Mouse (Mus musculus) heart, adult 11 months (tissue): ENCODE measurements around the gene Nudt8.
"Not testable (repeated sequence)": the region's sequence is repeated elsewhere in the genome, so short reads cannot be mapped to it uniquely, and the experiment has no call there.

Experiments
- DNase-seq: peaks from one replicate; pipeline ENCODE4 v3.0.0; 2022

Gene Nudt8

DNA sequence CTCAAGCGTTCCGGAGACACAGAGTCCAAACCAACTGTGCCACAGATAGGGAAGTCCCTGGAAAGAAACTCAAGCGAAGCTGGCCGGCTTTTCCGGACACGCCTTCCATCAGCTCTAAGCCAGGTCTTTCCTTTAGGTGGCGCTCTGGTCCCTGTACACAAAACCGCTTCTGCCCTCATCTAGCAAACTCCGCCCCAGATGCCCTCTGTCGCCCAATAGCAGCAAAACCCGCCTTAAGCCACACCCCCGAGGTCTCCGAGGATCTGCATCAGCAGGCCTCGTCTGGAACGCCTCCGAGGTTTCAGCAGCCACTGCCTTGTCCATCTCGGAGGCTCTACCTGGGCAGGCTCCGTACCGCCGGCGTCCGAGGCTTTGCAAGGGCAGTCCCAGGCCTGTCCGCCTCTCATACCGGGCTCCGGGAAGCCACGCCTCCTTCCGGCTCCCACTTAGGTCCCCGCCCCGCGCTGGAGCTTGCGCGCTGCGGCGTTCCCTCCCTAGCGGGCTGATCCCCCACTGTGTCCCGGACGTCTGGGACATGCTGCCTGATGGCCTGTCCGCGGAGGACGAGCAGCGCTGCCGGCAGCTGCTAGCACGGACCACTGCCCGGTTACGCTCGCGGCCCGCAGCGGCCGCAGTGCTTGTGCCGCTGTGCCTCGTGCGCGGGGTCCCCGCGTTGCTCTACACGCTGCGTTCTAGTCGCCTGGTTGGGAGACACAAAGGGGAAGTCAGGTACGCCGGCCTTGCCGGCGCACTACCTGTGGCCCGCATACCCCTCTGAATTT is at the start of gene Nudt8, which contains the start of gene Gm49405:
TSS of gene Nudt8 (plus strand) at position 462 of the 782 bp plus-strand sequence.
TSS of gene Gm49405 (plus strand) at position 508 of the 782 bp plus-strand sequence.
- DNase-seq: peak; percentile 100

DNA sequence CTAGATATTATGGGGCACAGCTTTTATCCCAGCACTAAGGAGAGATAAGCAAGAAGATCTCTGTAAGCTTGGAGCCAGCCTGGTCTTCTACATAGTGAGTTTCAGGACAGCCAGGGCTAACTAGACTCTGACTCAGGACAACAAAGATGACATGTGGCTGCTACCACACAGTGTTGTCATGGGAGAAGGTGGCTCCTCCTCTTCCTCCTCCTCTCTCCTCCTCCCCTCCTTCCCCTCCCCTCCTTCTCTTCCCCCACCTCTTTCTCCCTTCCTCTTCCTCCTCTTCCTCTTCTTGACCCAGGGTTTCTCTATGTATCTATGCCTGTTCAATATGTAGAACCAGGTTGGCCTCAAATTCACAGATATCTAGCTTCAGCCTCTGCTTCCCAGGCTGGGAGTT is 48.9 kb upstream of the Nudt8 start:
- no peak for DNase-seq

DNA sequence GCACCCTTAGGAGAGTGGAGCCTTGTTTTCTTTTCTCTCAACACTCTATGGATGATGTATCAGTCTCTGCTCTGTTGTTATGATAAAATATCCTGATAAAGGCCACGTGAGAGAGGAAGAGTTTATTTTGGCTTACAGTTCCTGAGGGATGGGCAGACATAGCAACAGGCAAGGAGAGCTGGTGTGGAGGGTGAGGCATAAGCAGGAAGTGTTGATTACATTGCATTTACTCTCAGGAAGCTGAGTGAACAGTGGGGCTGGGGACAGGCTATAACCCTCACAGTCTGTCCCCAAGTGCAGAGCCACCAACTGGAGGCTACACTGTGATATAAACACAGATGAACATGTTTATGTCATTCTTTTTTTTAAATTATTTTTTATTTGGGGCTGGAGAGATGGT is 48.3 kb upstream of the Nudt8 start:
- no peak for DNase-seq

GRCm38 (mm10) chr19:3955033-3955432 is 45.3 kb upstream of the Nudt8 start:
- DNase-seq: no peak

GRCm38 (mm10) chr19:3955804-3956203 is 44.6 kb upstream of the Nudt8 start:
- DNase-seq: no peak

DNA sequence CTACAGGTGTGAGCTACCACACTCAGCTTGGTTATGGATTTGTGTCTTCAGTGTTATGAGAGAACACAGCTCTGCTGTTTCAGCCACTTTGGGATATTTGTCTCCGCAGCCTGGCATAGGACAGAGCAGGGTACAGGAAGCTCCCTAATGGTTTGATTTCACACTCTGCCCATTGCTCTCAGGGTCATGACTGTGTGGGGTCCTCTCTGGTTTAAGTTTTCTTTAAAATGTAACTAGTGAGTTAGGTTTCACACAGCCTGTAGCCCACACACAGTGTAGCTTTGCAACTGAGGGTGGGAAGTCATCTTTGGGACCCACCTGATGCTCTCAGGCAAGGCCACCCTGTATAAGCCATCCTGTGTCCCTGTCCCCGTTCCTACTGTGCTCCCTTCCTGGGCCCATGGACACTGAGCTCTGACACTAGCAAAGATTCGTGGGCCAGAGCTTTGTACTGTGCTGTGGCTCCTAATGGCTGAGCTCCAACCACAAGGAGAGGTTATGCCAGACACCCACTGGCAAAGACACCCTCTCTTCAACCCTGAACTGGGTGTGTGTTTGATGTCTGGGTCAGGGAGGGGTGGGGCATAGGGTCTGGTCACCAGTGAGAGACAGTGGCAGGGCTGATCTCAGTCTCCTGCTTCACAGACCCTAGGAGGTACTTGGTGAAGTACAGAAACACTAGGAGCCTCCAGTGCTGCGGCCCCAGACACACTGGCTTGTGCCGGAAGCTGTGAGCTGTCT is 42.9 kb upstream of the Nudt8 start:
- DNase-seq: not testable (repeated sequence)

DNA sequence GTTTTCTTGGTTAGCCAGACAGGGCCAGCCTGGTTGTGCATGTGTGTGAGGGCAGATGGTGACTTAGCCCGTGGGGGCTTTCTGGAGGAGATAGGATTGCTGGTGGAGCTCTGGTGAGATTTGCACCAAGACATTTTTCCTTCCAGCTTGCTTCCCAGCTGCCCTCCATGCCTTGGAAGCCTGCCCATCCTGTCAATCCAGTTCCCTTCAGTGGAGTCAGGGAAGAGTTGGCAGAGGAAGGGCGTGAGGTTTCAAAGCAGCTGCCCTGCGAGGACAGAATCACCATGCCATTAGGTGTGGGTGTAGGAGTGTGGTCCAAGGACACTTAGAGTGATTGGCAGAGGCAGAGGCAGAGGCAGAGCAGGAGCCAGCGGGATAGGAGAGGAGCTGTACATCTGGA is 41.9 kb upstream of the Nudt8 start, which contains the start of gene Aldh3b3:
TSS of gene Aldh3b3 (plus strand) at position 176 of the 400 bp plus-strand sequence.
- no peak for DNase-seq

GRCm38 (mm10) chr19:3959030-3959429 is 41.4 kb upstream of the Nudt8 start:
- no peak for DNase-seq

DNA sequence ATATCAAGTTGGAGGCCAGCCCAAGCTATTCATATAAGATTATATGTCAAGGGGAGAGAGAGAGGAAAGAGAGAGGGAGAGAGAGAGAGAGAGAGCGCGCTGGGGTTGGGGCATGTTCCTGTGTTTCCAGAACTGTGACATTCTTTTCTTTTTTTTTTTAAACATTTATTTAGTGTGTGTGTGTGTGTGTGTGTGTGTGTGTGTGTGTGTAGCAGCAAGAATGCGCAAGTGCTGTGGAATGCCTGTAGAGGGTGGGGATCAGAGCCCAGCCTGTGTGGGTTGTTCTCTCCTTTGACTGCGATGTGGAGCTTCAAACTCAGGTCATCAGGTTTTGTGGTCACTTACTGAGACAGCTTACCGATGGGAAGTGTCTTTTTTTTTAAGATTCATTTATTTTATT is 40.2 kb upstream of the Nudt8 start:
- no peak for DNase-seq

- not testable (repeated sequence) for DNase-seq
Measured at GRCm38 (mm10) chr19:3961805-3962204, 38.6 kb upstream of the Nudt8 start.

GRCm38 (mm10) chr19:3962469-3962868 is 37.9 kb upstream of the Nudt8 start:
- no peak for DNase-seq

DNA sequence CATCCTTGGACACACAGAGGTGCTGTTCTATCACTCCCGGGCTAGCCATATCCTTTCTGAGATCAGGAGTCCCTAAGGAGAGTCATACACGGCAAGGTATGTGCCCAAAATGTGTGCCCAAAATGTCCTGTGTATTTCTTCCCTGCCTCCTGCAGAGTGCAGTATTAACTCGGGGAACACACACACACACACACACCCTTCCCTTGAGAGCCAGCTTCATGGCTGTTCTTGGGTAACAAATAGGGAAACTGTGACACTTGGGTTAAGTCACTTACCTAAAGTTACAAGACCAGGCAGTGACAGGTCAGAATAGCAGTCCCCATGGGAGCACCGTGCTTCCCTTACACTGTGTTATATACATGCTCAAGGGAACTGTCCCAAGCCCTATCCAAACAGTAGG is 36.4 kb upstream of the Nudt8 start:
- no peak for DNase-seq

DNA sequence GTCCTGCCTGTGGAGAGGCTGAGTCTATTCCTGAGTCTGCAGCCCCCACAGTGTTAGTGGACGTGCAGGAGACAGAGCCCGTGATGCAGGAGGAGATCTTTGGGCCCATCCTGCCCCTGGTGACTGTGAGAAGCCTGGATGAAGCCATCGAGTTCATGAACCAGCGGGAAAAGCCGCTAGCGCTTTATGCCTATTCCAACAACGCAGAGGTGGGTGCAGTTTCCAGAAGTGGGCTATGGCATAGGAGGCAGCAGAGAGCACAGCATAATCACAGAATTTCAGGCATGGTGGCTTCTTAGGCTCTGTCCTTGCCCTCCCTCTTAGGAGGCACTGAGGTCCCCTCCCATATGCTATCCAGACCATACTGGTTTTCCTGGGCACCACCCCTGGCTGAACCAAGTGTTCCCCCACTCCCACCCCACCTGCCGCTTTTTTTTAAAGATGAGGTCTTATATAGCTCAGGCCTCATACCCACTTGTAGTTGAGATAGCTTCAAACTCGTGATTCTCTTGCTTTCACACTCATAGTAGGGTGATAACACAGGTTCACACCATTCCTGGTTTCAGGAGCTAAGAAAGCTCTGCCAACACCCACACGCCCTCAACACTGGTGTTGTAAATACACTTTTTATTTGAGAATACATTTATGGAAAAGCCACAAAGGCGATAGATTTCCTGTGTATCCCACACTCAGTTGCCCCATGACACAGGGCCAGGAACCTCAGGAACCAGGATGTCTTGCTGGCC is 33.9 kb upstream of the Nudt8 start:
- no peak for DNase-seq

DNA sequence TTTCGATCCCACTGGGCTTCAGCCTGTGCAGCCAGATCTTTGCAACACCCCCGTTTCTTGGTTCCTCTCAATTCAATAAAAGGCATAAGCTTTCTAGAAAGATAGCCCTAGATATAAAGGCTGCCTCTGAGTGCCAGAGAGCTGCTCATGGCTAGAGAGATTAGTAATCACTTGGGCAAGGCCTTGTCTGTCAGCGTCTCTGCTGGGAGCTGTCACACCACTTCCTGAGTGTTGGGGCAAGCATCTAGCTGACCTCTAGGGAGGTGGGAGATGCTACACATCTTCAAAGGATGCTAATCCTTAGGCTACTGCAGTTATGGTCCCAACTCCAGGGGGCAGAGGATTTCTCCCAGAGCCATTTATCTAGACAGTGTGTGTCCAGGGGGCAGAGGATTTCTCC is 33.1 kb upstream of the Nudt8 start:
- DNase-seq: no peak

- DNase-seq: no peak
Measured at GRCm38 (mm10) chr19:3972229-3972628, 28.2 kb upstream of the Nudt8 start, which contains the start of gene Aldh3b2. Aldh3b2 (plus strand) TSS chr19:3972328.

GRCm38 (mm10) chr19:3974608-3975007 is 25.8 kb upstream of the Nudt8 start:
- not testable (repeated sequence) for DNase-seq

- DNase-seq: no peak
Measured at GRCm38 (mm10) chr19:3975866-3976265, 24.5 kb upstream of the Nudt8 start.

- peak; percentile 97 for DNase-seq
Measured at GRCm38 (mm10) chr19:3980309-3980708, 20.1 kb upstream of the Nudt8 start.

DNA sequence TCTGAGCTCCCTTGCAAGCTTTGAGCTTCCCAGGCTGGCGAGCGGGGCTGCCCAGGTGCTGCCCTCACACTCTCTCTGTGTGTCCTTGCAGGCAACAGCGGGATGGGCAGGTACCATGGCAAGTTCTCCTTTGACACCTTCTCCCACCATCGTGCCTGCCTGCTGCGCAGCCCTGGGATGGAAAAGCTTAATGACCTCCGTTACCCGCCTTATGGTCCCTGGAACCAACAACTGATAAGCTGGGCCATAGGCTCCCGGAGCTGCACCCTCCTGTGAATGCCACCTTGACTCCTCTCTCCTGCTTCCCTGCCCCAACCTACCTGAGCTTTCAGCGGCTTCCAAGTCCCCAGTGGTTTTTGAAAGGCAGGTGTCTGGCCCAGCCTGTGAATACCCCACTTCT is 19.5 kb upstream of the Nudt8 start:
- peak; percentile 90 for DNase-seq

DNA sequence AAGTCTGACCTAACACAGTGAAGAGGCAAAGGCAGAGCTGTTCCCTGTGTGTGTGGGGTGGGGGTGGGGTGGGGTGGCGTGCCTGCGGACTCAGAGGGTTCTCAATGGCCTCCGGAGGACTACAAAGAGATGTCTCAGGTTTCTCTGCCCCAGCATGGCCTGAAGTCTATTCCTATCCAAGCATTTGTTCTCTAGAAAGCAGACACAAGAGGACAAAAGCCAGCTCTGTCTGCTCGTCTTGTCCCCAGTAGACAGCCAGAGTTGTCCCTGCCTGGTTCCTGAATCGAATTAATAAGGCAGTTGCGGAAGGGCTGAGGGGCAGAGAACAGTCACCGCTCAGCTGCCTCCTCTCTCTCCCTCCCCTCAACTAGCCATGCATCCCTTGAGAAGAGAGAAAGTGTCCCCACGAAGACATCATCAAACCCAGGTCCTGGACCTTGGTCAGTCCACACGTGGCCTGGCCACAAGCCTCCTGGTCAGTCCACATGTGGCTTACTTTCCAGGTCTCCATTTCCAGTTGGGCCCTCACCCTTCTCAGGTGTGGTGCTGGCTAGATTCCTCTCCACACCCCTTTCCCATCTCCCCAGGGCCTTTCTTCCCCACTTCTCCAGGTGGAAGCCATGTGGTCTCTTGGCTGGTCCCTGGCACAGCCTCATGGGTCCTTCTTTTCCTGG is 16.7 kb upstream of the Nudt8 start:
- DNase-seq: no peak

- DNase-seq: peak; percentile 98
Measured at GRCm38 (mm10) chr19:3985261-3985681, 15.1 kb upstream of the Nudt8 start.

DNA sequence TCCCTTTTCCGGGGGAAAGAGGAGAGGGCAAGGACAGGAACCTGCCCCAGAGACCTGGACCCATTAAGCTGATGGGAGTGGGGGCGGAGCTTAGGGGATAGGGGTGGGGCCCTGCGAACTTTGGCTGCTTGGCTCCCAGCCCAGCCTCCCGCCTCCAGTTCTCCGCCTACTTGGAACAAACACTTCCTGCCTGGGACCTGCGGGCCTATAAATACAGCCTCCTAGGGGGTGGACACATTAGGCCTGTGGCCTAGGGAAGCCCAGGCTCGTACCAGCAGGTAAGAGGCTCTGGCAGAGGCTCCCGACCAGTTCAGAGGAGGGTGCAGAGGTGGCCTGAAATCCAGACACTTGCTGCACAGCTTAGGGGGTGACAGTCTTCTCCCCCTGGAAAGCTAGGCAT is 14.0 kb upstream of the Nudt8 start, which contains the start of gene Acy3:
TSS of gene Acy3 (plus strand) at position 237 of the 400 bp plus-strand sequence.
- DNase-seq: peak; percentile 99

DNA sequence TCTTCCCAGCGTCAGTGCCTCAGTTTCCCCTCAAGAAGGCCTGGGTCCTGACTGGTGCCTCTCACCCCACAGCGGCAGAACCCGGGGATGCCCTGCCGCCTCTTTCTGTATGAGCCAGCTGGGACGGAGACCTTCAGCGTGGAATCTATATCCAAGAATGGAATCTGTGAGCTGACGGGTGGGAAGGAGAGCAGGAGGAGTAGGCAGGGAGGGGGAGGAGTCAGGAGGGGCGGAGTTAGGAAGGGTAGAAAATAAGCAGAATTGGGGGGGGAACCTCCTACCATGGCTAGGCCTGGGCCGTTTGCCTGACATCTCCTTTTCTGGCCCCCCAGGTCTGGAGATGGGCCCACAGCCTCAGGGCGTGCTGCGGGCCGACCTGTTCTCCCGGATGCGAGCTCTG is 12.3 kb upstream of the Nudt8 start:
- DNase-seq: no peak
